Mouse (Mus musculus) liver, embryonic 14.5 days (tissue): ENCODE results near the gene Rin1.
"Not testable (repeated sequence)": the region's sequence is repeated elsewhere in the genome, so short reads cannot be mapped to it uniquely, and the experiment has no call there.

Experiments
- CTCF ChIP-seq: IDR thresholded peaks from 2 replicates; pipeline ENCODE4 v1.5.1; 2016; ENCODE audit warnings: antibody characterized with exemption, low read depth, control low read depth
- EP300 ChIP-seq: IDR thresholded peaks from 2 replicates; pipeline ENCODE4 v1.6.1; 2016; ENCODE audit warnings: antibody characterized with exemption, low read depth

DNA sequence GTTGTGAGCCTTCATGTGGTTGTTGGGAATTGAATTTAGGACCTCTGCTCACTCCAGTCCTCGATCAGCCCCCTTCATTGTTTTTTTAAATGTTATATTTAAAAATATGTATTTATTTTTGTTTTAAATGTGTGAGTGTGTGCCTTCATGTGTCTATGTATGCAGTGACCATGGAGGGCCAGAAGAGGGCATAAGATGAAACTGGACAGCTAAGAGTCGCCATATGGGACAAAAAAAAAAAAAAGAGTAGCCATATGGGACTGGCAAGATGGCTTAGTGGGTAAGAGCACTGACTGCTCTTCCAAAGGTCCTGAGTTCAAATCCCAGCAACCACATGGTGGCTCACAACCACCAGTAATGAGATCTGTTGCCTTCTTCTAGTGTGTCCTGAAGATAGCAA, 46.6 kb upstream of the Rin1 start:
- not testable (repeated sequence) for TF ChIP-seq CTCF, EP300
